Mouse (Mus musculus): ENCODE data around the gene Ube2g1.

GRCm38 (mm10) chr11:72578471-72578870 lies 28.6 kb upstream of the Ube2g1 start:
- TF ChIP-seq CTCF (IDR thresholded peaks at IDR 0.05; ENCODE audit: borderline replicate concordance, extremely low read depth, insufficient read depth, insufficient read length) (no peak), POLR2A (IDR thresholded peaks at IDR 0.05; ENCODE audit: borderline replicate concordance, extremely low read depth, insufficient read depth, insufficient read length, poor library complexity, severe bottlenecking) (no peak)
